Mouse (Mus musculus): ENCODE data around the gene Cfap70. TPM values are rescaled to one million over a fixed set of nuclear protein-coding genes. Genes with fewer than 3 reads are reported as not detected.

The Cfap70 gene
- polyA plus RNA-seq, 1 experiment from 2014 or later = 0.98 TPM

- Histone ChIP-seq H3K9ac (ENCODE audit: low read length) (no peak overlapping the region), H3K36me3 (ENCODE audit: control insufficient read depth, insufficient read depth, low read length) (peaks cover 64% of the 10 kb centered on the region), H3K27me3 (replicated peaks; ENCODE audit: control insufficient read depth, insufficient read depth, low read length) (no peaks in the 10 kb centered on the region), H3K27ac (ENCODE audit: low read depth, low read length) (no peak overlapping the region), H3K4me3 (ENCODE audit: low read depth, low read length) (no peak overlapping the region), H3K4me1 (ENCODE audit: control insufficient read depth, insufficient read depth, low read length) (no peaks in the 10 kb centered on the region), H3K4me2 (ENCODE audit: low read length) (no peak overlapping the region), H3K9me3 (replicated peaks; ENCODE audit: control insufficient read depth, low read length) (no peaks in the 10 kb centered on the region)
- ATAC-seq (no peak), DNase-seq (ENCODE audit: low spot score) (no peak)
- WGBS = 78% methylated on average over 4 of the region's 4 CpGs
Measured at GRCm38 (mm10) chr14:20377112-20377521, 74.9 kb downstream of the Cfap70 start.

GRCm38 (mm10) chr14:20371854-20372253 is 80.2 kb downstream of the Cfap70 start:
- H3K27ac ChIP-seq (ENCODE audit: low read depth, low read length) = no peak overlapping the region
- no peak overlapping the region for H3K9ac ChIP-seq (ENCODE audit: low read length)
- no peak for ATAC-seq
- no peaks in the 10 kb centered on the region for H3K9me3 ChIP-seq (replicated peaks; ENCODE audit: control insufficient read depth, low read length)
- no peak overlapping the region for H3K4me2 ChIP-seq (ENCODE audit: low read length)
- 91% methylated on average over 1 of the region's 1 CpGs for WGBS
- DNase-seq (ENCODE audit: low spot score) = no peak
- no peaks in the 10 kb centered on the region for H3K27me3 ChIP-seq (replicated peaks; ENCODE audit: control insufficient read depth, insufficient read depth, low read length)
- H3K36me3 ChIP-seq (ENCODE audit: control insufficient read depth, insufficient read depth, low read length) = peaks cover 60% of the 10 kb centered on the region
- H3K4me3 ChIP-seq (ENCODE audit: low read depth, low read length) = no peak overlapping the region
- H3K4me1 ChIP-seq (ENCODE audit: control insufficient read depth, insufficient read depth, low read length) = no peaks in the 10 kb centered on the region

GRCm38 (mm10) chr14:20370798-20371197 is 81.2 kb downstream of the Cfap70 start:
- Histone ChIP-seq H3K4me2 (ENCODE audit: low read length) (no peak overlapping the region), H3K4me1 (ENCODE audit: control insufficient read depth, insufficient read depth, low read length) (no peaks in the 10 kb centered on the region), H3K27ac (ENCODE audit: low read depth, low read length) (no peak overlapping the region), H3K4me3 (ENCODE audit: low read depth, low read length) (no peak overlapping the region), H3K9ac (ENCODE audit: low read length) (no peak overlapping the region), H3K9me3 (replicated peaks; ENCODE audit: control insufficient read depth, low read length) (no peaks in the 10 kb centered on the region), H3K27me3 (replicated peaks; ENCODE audit: control insufficient read depth, insufficient read depth, low read length) (no peaks in the 10 kb centered on the region), H3K36me3 (ENCODE audit: control insufficient read depth, insufficient read depth, low read length) (peaks cover 56% of the 10 kb centered on the region)
- no peak for ATAC-seq
- 89% methylated on average over 7 of the region's 7 CpGs for WGBS
- no peak for DNase-seq (ENCODE audit: low spot score)

GRCm38 (mm10) chr14:20368271-20368670 is 83.8 kb downstream of the Cfap70 start:
- Histone ChIP-seq H3K27me3 (replicated peaks; ENCODE audit: control insufficient read depth, insufficient read depth, low read length) (no peaks in the 10 kb centered on the region), H3K9me3 (replicated peaks; ENCODE audit: control insufficient read depth, low read length) (no peaks in the 10 kb centered on the region), H3K36me3 (ENCODE audit: control insufficient read depth, insufficient read depth, low read length) (peaks cover 68% of the 10 kb centered on the region), H3K4me1 (ENCODE audit: control insufficient read depth, insufficient read depth, low read length) (no peaks in the 10 kb centered on the region), H3K4me3 (ENCODE audit: low read depth, low read length) (no peak overlapping the region), H3K9ac (ENCODE audit: low read length) (no peak overlapping the region), H3K4me2 (ENCODE audit: low read length) (no peak overlapping the region), H3K27ac (ENCODE audit: low read depth, low read length) (no peak overlapping the region)
- WGBS = 95% methylated on average over 3 of the region's 3 CpGs
- DNase-seq (ENCODE audit: low spot score) (no peak), ATAC-seq (no peak)

DNA sequence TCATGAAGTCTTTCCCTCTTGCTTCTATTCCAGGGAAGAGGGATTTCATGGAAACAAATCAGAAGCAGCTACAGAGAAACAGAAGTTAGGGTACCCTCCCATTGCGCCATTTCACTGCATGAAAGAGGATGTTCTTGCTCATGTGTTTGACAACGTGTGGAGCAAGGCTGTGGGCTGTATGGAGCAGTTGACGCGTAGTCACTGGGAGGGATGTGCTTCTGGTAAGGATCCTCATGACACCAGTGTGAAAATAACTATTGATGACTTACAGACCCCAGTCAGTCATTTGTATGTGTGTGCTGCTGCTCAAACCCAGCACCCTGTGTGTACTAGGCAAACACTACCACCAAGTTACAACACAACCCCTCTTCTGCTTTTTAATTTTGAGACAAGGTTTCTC is 88.8 kb downstream of the Cfap70 start:
- H3K4me2 ChIP-seq (ENCODE audit: low read length) = no peak overlapping the region
- no peaks in the 10 kb centered on the region for H3K27me3 ChIP-seq (replicated peaks; ENCODE audit: control insufficient read depth, insufficient read depth, low read length)
- ATAC-seq (no peak), DNase-seq (ENCODE audit: low spot score) (no peak)
- no peaks in the 10 kb centered on the region for H3K4me1 ChIP-seq (ENCODE audit: control insufficient read depth, insufficient read depth, low read length)
- peaks cover 85% of the 10 kb centered on the region for H3K36me3 ChIP-seq (ENCODE audit: control insufficient read depth, insufficient read depth, low read length)
- H3K9ac ChIP-seq (ENCODE audit: low read length) = no peak overlapping the region
- H3K27ac ChIP-seq (ENCODE audit: low read depth, low read length) = no peak overlapping the region
- H3K9me3 ChIP-seq (replicated peaks; ENCODE audit: control insufficient read depth, low read length) = no peaks in the 10 kb centered on the region
- no peak overlapping the region for H3K4me3 ChIP-seq (ENCODE audit: low read depth, low read length)
- WGBS = 96% methylated on average over 4 of the region's 4 CpGs

- peaks cover 21% of the 10 kb centered on the region for H3K36me3 ChIP-seq (ENCODE audit: control insufficient read depth, insufficient read depth, low read length)
- peak; percentile 98 for DNase-seq (ENCODE audit: low spot score)
- H3K4me3 ChIP-seq (ENCODE audit: low read depth, low read length) = peak within 1 kb of the TSS; percentile 82
- peak within 1 kb of the TSS; percentile 69 for H3K4me2 ChIP-seq (ENCODE audit: low read length)
- no peaks in the 10 kb centered on the region for H3K9me3 ChIP-seq (replicated peaks; ENCODE audit: control insufficient read depth, low read length)
- WGBS = under 1% methylated on average over 42 of the region's 42 CpGs
- peaks cover 13% of the 10 kb centered on the region for H3K4me1 ChIP-seq (ENCODE audit: control insufficient read depth, insufficient read depth, low read length)
- no peaks in the 10 kb centered on the region for H3K27me3 ChIP-seq (replicated peaks; ENCODE audit: control insufficient read depth, insufficient read depth, low read length)
- H3K27ac ChIP-seq (ENCODE audit: low read depth, low read length) = peak within 1 kb of the TSS; percentile 87
- peak within 1 kb of the TSS; percentile 94 for H3K9ac ChIP-seq (ENCODE audit: low read length)
- peak; percentile 99 for ATAC-seq
Measured at GRCm38 (mm10) chr14:20347991-20348541, 104.0 kb downstream of the Cfap70 start, which contains the start of the genes Ecd and Fam149b. Gene Ecd (minus strand): TSS chr14:20348121. Gene Fam149b (plus strand): TSS chr14:20348162.

- Histone ChIP-seq H3K36me3 (ENCODE audit: control insufficient read depth, insufficient read depth, low read length) (peaks cover 20% of the 10 kb centered on the region), H3K4me1 (ENCODE audit: control insufficient read depth, insufficient read depth, low read length) (peaks cover 13% of the 10 kb centered on the region), H3K9me3 (replicated peaks; ENCODE audit: control insufficient read depth, low read length) (no peaks in the 10 kb centered on the region), H3K4me2 (ENCODE audit: low read length) (peak overlapping the region; percentile 66), H3K9ac (ENCODE audit: low read length) (peak overlapping the region; percentile 94), H3K27me3 (replicated peaks; ENCODE audit: control insufficient read depth, insufficient read depth, low read length) (no peaks in the 10 kb centered on the region), H3K4me3 (ENCODE audit: low read depth, low read length) (peak overlapping the region; percentile 82), H3K27ac (ENCODE audit: low read depth, low read length) (peak overlapping the region; percentile 60; the same call in 1 of the 2 replicates)
- peak; percentile 72 for ATAC-seq
- no peak for DNase-seq (ENCODE audit: low spot score)
- WGBS = 5% methylated on average over 15 of the region's 15 CpGs
Measured at GRCm38 (mm10) chr14:20347441-20347990, 104.5 kb downstream of the Cfap70 start.

GRCm38 (mm10) chr14:20345885-20346284 is 106.1 kb downstream of the Cfap70 start:
- H3K4me3 ChIP-seq (ENCODE audit: low read depth, low read length) = no peak overlapping the region
- H3K9ac ChIP-seq (ENCODE audit: low read length) = no peak overlapping the region
- ATAC-seq (no peak), DNase-seq (ENCODE audit: low spot score) (no peak)
- no peak overlapping the region for H3K27ac ChIP-seq (ENCODE audit: low read depth, low read length)
- H3K27me3 ChIP-seq (replicated peaks; ENCODE audit: control insufficient read depth, insufficient read depth, low read length) = no peaks in the 10 kb centered on the region
- H3K9me3 ChIP-seq (replicated peaks; ENCODE audit: control insufficient read depth, low read length) = no peaks in the 10 kb centered on the region
- 88% methylated on average over 9 of the region's 9 CpGs for WGBS
- H3K4me1 ChIP-seq (ENCODE audit: control insufficient read depth, insufficient read depth, low read length) = peaks cover 13% of the 10 kb centered on the region
- peaks cover 24% of the 10 kb centered on the region for H3K36me3 ChIP-seq (ENCODE audit: control insufficient read depth, insufficient read depth, low read length)
- no peak overlapping the region for H3K4me2 ChIP-seq (ENCODE audit: low read length)
